Mouse (Mus musculus) T-helper 1 cell (primary cell): ENCODE measurements around the gene Slc25a44.
"Not testable (repeated sequence)": the region's sequence is repeated elsewhere in the genome, so short reads cannot be mapped to it uniquely, and the experiment has no call there.

Experiments used
- in situ Hi-C: fragments of 300-600 bp; cut with MboI, MseI; formaldehyde crosslinking; loops from one replicate; pipeline ENCODE4 v1.15.1; 2025; ENCODE audit warnings: high pct_unique_total_duplicates

Slc25a44 gene

GRCm38 (mm10) chr3:88450379-88451131 lies 25.6 kb upstream of the Slc25a44 start:
- in situ Hi-C loops: no loop called here

- in situ Hi-C loops: no loop called here
Observed at GRCm38 (mm10) chr3:88449395-88450023, 24.6 kb upstream of the Slc25a44 start.

GRCm38 (mm10) chr3:88448443-88448842 lies 23.5 kb upstream of the Slc25a44 start:
- in situ Hi-C loops: no loop called here

GRCm38 (mm10) chr3:88447676-88448183 lies 22.8 kb upstream of the Slc25a44 start:
- in situ Hi-C loops: no loop called here

GRCm38 (mm10) chr3:88446471-88447123 lies 21.7 kb upstream of the Slc25a44 start:
- in situ Hi-C loops: no loop called here

GRCm38 (mm10) chr3:88442888-88443287 lies 17.9 kb upstream of the Slc25a44 start:
- in situ Hi-C loops: no loop called here

GRCm38 (mm10) chr3:88442488-88442887 lies 17.5 kb upstream of the Slc25a44 start:
- in situ Hi-C loops: no loop called here

- in situ Hi-C loops: no loop called here
Observed at GRCm38 (mm10) chr3:88440500-88441381, 15.8 kb upstream of the Slc25a44 start.

- in situ Hi-C loops: no loop called here
Observed at GRCm38 (mm10) chr3:88439582-88439981, 14.6 kb upstream of the Slc25a44 start.

GRCm38 (mm10) chr3:88437454-88437853 lies 12.5 kb upstream of the Slc25a44 start:
- in situ Hi-C loops: no loop called here

- in situ Hi-C loops: no loop called here
Observed at GRCm38 (mm10) chr3:88436395-88437201, 11.7 kb upstream of the Slc25a44 start.

- in situ Hi-C loops: no loop called here
Observed at GRCm38 (mm10) chr3:88435515-88435914, 10.6 kb upstream of the Slc25a44 start.

GRCm38 (mm10) chr3:88428639-88429038 lies 3.7 kb upstream of the Slc25a44 start:
- in situ Hi-C loops: not testable (repeated sequence)

GRCm38 (mm10) chr3:88427342-88427905 lies 2.5 kb upstream of the Slc25a44 start:
- in situ Hi-C loops: no loop called here

GRCm38 (mm10) chr3:88425708-88426420 lies 925 bp upstream of the Slc25a44 start:
- in situ Hi-C loops: no loop called here

GRCm38 (mm10) chr3:88425330-88425689 lies 371 bp upstream of the Slc25a44 start:
- in situ Hi-C loops: no loop called here

GRCm38 (mm10) chr3:88422020-88422720 lies 2.8 kb downstream of the Slc25a44 start:
- in situ Hi-C loops: no loop called here

- in situ Hi-C loops: no loop called here
Observed at GRCm38 (mm10) chr3:88420771-88421170, 4.2 kb downstream of the Slc25a44 start.

- in situ Hi-C loops: no loop called here
Observed at GRCm38 (mm10) chr3:88418016-88418415, 6.9 kb downstream of the Slc25a44 start.
